Mouse (Mus musculus) ES-Bruce4 (cell line): Measurements from ENCODE around the gene Oaz1. TPM values are rescaled to one million over a fixed set of nuclear protein-coding genes. Genes with fewer than 3 reads are reported as not detected.
A peak's percentile ranks its signal among the peaks of the same experiment; 100 is the strongest.
"Not testable (repeated sequence)": the region's sequence is repeated elsewhere in the genome, so short reads cannot be mapped to it uniquely, and the experiment has no call there.

Experiments
- H3K27ac ChIP-seq: 2 replicates; pipeline ENCODE4 v1.5.1; 2012; ENCODE audit warnings: low read length, inconsistent platforms; ENCODE audit not compliant: insufficient read depth
- H3K27me3 ChIP-seq: 2 replicates; pipeline ENCODE4 v1.6.1; 2012; ENCODE audit warnings: mild to moderate bottlenecking, low read length, inconsistent platforms; ENCODE audit not compliant: control insufficient read depth, poor library complexity, insufficient read depth, severe bottlenecking
- H3K36me3 ChIP-seq: 2 replicates; pipeline ENCODE4 v1.6.1; 2012; ENCODE audit warnings: inconsistent platforms, mild to moderate bottlenecking, low read length, moderate library complexity; ENCODE audit not compliant: control insufficient read depth, poor library complexity, insufficient read depth, severe bottlenecking
- H3K4me1 ChIP-seq: one replicate; pipeline ENCODE4 v1.8.1; 2011; ENCODE audit warnings: low read length; ENCODE audit not compliant: control insufficient read depth, insufficient read depth
- H3K4me3 ChIP-seq: 2 replicates; pipeline ENCODE4 v1.5.1; 2011; ENCODE audit warnings: low read depth, mild to moderate bottlenecking, low read length
- H3K9ac ChIP-seq: 2 replicates; pipeline ENCODE4 v1.6.1; 2012; ENCODE audit warnings: low read depth, mild to moderate bottlenecking, inconsistent platforms; ENCODE audit not compliant: poor library complexity, severe bottlenecking
- H3K9me3 ChIP-seq: replicated peaks from 2 replicates; pipeline ENCODE4 v1.6.1; 2012; ENCODE audit warnings: mild to moderate bottlenecking, low read length, inconsistent platforms; ENCODE audit not compliant: control insufficient read depth, poor library complexity, insufficient read depth, severe bottlenecking
- CTCF ChIP-seq: IDR thresholded peaks from one replicate; pipeline ENCODE4 v1.8.1; 2011; ENCODE audit warnings: low read depth, low read length
- EP300 ChIP-seq: IDR thresholded peaks from 2 replicates; pipeline ENCODE4 v1.6.1; 2011; ENCODE audit warnings: low read depth, low read length; ENCODE audit not compliant: insufficient read depth
- POLR2A ChIP-seq: IDR thresholded peaks from one replicate; pipeline ENCODE4 v1.8.1; 2011; ENCODE audit warnings: low read length; ENCODE audit not compliant: insufficient read depth
- polyA plus RNA-seq: library from polyadenylated mRNA; stranded (reverse); fragments of >200 nt; gene quantifications from 2 replicates; pipeline ENCODE4 v1.2.4, GENCODE M21; 2011; ENCODE audit warnings: low read depth; ENCODE audit not compliant: missing spikeins, insufficient read depth, insufficient read length

Gene Oaz1
- polyA plus RNA-seq, 1 experiment = 471 TPM

DNA sequence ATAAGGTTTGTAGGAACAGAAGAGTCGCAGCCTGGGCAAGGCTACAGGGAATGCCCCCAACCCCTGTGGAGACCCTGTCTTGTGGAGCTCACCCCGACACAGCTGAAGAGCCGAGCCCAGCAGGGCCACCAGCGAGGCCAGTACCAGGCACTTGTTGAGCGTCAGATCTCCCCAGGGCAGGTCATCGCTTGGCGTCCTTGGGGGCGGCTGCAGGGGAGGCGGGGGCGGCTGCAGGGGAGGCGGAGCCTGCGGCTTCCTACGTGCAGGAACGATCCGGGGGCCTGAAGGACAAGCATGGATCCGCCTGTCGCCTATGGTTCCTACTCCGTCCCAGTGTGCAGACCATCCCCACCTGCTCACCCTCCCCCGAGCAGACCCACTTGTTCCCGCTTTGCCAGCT, 16.4 kb upstream of the Oaz1 start:
- no peaks in the 10 kb centered on the region for H3K36me3 ChIP-seq
- H3K4me3 ChIP-seq = peak overlapping the region; percentile 43
- peaks cover 3% of the 10 kb centered on the region for H3K4me1 ChIP-seq
- no peak overlapping the region for H3K27ac ChIP-seq
- no peaks in the 10 kb centered on the region for H3K27me3 ChIP-seq
- 0 out of 2 replicates have a peak overlapping the region, but pooled peaks have one; percentile 1 for H3K9ac ChIP-seq
- TF ChIP-seq EP300 (no peak), POLR2A (no peak), CTCF (no peak)
- H3K9me3 ChIP-seq = no peaks in the 10 kb centered on the region

- Histone ChIP-seq H3K27ac (no peak overlapping the region), H3K4me1 (peaks cover 3% of the 10 kb centered on the region), H3K9me3 (no peaks in the 10 kb centered on the region), H3K36me3 (no peaks in the 10 kb centered on the region), H3K27me3 (no peaks in the 10 kb centered on the region), H3K4me3 (no peak overlapping the region), H3K9ac (no peak overlapping the region)
- TF ChIP-seq CTCF = no peak
Observed at GRCm38 (mm10) chr10:80812391-80813041, 13.9 kb upstream of the Oaz1 start.

DNA sequence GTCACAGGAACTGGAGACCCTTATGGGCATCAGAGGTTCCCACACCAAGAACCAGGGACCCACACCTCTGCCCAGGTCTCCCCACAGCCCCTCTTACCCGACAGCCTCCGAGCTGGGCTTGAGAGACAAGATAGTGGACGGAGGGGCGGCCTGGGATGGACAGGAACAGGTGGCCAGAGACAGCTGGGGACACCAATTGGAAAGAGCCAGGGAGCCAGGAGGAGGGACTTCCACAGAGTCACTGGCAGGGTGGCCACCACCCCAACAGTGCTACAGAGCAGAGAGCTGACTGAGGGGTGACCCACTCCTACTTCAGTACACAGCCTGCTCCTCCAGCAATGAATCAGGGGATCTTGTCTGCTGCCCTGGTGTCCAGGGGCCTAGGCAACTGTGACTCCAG, 13.1 kb upstream of the Oaz1 start, which contains the start of gene Jsrp1:
Jsrp1 (minus strand) TSS at position 133 of the 400 bp plus-strand sequence.
- no peaks in the 10 kb centered on the region for H3K27me3 ChIP-seq
- no peak within 1 kb of the TSS for H3K4me3 ChIP-seq
- H3K27ac ChIP-seq = no peak within 1 kb of the TSS
- no peaks in the 10 kb centered on the region for H3K9me3 ChIP-seq
- no peaks in the 10 kb centered on the region for H3K36me3 ChIP-seq
- peaks cover 3% of the 10 kb centered on the region for H3K4me1 ChIP-seq
- TF ChIP-seq CTCF (no peak), POLR2A (no peak), EP300 (no peak)
- H3K9ac ChIP-seq = no peak within 1 kb of the TSS

DNA sequence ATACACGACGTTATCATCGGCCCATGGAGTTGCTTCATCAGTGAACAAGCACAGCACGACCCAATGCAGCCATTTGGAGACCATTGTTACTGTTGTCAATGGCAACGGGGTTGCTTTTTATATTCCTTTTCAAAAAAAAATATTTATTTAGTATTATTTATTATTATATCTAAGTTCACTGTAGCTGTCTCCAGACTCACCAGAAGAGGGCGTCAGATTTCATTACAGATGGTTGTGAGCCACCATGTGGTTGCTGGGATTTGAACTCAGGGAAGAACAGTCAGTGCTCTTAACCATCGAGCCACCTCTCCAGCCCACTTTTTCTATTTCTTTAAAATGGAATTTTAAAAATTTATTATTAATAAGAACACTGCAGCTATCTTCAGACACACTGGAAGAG, 11.7 kb upstream of the Oaz1 start:
- H3K4me3 ChIP-seq = no peak overlapping the region
- no peak overlapping the region for H3K9ac ChIP-seq
- no peaks in the 10 kb centered on the region for H3K4me1 ChIP-seq
- TF ChIP-seq CTCF = no peak
- H3K9me3 ChIP-seq = no peaks in the 10 kb centered on the region
- no peaks in the 10 kb centered on the region for H3K27me3 ChIP-seq
- no peak overlapping the region for H3K27ac ChIP-seq
- no peaks in the 10 kb centered on the region for H3K36me3 ChIP-seq

DNA sequence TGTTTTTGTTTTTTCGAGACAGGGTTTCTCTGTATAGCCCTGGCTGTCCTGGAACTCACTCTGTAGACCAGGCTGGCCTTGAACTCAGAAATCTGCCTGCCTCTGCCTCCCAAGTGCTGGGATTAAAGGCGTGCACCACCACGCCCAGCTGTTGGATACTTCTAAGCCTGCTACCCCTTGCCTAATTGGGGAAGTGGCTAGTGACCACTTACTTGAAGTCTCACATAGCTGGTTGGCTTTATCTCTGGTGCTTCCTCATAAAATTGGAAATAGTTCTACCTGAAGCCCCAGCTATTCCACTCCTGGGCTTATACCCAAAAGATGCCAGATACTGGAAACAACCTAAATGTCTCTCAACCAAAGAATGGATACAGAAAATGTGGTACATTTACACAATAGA, 10.2 kb upstream of the Oaz1 start:
- H3K27ac ChIP-seq, H3K27me3 ChIP-seq, H3K4me3 ChIP-seq, H3K4me1 ChIP-seq, H3K9me3 ChIP-seq, H3K36me3 ChIP-seq, H3K9ac ChIP-seq: not testable (repeated sequence)

DNA sequence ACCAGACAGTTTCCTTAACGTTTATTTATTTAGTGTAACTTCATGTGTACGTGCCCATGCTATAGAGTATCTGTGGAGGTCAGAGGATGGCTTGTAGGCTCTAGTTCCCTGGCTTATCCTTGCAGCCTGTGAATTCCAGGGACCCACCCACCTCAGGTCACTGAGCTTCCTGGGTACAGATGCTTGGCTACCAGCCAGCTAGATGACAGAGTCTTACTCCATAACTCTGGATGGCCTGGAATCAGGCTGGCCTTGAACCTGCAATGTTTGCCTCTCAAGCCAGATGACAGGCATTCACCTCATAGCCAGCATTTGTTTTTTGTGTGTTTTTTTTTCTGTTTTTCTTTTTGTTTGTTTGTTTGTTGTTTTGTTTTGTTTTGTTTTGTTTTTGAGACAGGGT, 9.3 kb upstream of the Oaz1 start:
- H3K27me3 ChIP-seq = no peaks in the 10 kb centered on the region
- no peak for TF ChIP-seq EP300
- TF ChIP-seq CTCF = no peak

DNA sequence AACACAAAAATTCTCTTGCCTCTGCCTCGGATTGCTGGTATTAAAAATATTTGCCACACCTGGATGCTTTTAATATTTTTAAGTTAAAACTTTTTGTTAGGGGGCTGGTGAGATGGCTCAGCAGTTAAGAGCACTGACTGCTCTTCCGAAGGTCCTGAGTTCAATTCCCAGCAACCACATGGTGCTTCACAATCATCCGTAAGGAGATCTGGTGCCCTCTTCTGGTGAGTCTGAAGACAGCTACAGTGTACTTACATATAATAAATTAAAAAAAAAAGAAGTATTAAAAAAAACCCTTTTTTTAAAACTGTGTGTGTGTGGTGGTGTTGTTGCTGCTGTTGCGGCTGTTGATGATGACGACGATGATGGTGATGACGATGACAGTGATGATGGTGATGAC, 8.5 kb upstream of the Oaz1 start:
- H3K9ac ChIP-seq, H3K27ac ChIP-seq, H3K4me1 ChIP-seq, H3K27me3 ChIP-seq, H3K36me3 ChIP-seq, H3K9me3 ChIP-seq, H3K4me3 ChIP-seq: not testable (repeated sequence)

More for the DNA sequence above, 9.3 kb upstream of the Oaz1 start:
- H3K9me3 ChIP-seq = no peaks in the 10 kb centered on the region
- H3K9ac ChIP-seq = no peak overlapping the region
- no peaks in the 10 kb centered on the region for H3K36me3 ChIP-seq
- no peak overlapping the region for H3K27ac ChIP-seq
- no peaks in the 10 kb centered on the region for H3K4me1 ChIP-seq
- H3K4me3 ChIP-seq = no peak overlapping the region
